ENCODE assay signal across 10 mouse cellular contexts in the genomic region with DNA sequence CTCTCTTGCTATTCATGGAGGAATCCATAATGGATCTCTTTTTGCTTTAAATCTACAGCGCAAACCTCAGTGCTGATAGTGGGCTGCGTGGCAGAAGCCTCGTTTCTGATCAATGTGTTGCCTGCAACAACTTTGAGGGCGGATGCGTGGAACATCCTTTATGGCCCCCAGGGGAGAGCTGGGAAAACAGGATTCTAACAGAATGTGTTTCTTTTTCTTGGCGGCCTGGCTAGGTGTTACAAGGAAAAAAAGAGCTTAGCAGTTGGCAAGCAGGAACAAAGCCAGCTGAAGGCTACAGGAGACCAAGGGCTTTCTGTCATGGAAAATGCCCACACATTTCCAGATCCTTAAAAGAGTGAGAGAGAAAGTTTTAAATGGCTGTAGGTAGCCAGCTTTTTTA. TPM values are rescaled to one million over a fixed set of nuclear protein-coding genes. Genes with fewer than 3 reads are reported as not detected.
DNase-seq lines count a peak whose midpoint lies in the region; ATAC-seq and TF ChIP-seq lines count a peak whose summit lies in the region.
"Had no signal": no experiment of that assay in that cellular context is flagged by ENCODE, and none has a peak within 500 bp of the region (broad histone marks: within the 10 kb centered on the region; RNA-seq: fewer than 3 reads in every experiment).

No protein-coding gene starts in this region.

- H3K4me2 ChIP-seq in hindbrain, embryonic 13.5 days, result no peak overlapping the region
- H3K4me2 ChIP-seq in hindbrain, embryonic 16.5 days (ENCODE audit: low read length), result no peak overlapping the region
- H3K4me2 ChIP-seq in midbrain, postnatal 0 days (ENCODE audit: low read depth, low read length, poor library complexity, severe bottlenecking), result no peak overlapping the region
- H3K4me2 ChIP-seq: lung, embryonic 15.5 days had no signal

- H3K9me3 ChIP-seq in hindbrain, embryonic 13.5 days, result no peaks in the 10 kb centered on the region
- H3K9me3 ChIP-seq in hindbrain, embryonic 16.5 days (ENCODE audit: control insufficient read depth, low read length), result no peaks in the 10 kb centered on the region
- H3K9me3 ChIP-seq in midbrain, postnatal 0 days (ENCODE audit: low read length), result no peaks in the 10 kb centered on the region
- H3K9me3 ChIP-seq: lung, embryonic 15.5 days had no signal

- H3K36me3 ChIP-seq in hindbrain, embryonic 13.5 days, result no peaks in the 10 kb centered on the region
- H3K36me3 ChIP-seq in hindbrain, embryonic 16.5 days (ENCODE audit: control insufficient read depth, insufficient read depth, low read length), result no peaks in the 10 kb centered on the region
- no peaks in the 10 kb centered on the region for H3K36me3 ChIP-seq in midbrain, postnatal 0 days (ENCODE audit: insufficient read depth, low read length)
- H3K36me3 ChIP-seq: lung, embryonic 15.5 days had no signal

- H3K27me3 ChIP-seq in hindbrain, embryonic 13.5 days, result no peaks in the 10 kb centered on the region
- no peaks in the 10 kb centered on the region for H3K27me3 ChIP-seq in hindbrain, embryonic 16.5 days (replicated peaks; ENCODE audit: control insufficient read depth, insufficient read depth, low read length)
- no peaks in the 10 kb centered on the region for H3K27me3 ChIP-seq in midbrain, postnatal 0 days (ENCODE audit: insufficient read depth, low read length)
- H3K27me3 ChIP-seq: lung, embryonic 15.5 days had no signal

- TF ChIP-seq POLR2A in cortical plate, adult 2 months (IDR thresholded peaks at IDR 0.05; ENCODE audit: extremely low read depth, insufficient read depth, low read length), result no peak

- no peak for TF ChIP-seq CTCF in cortical plate, adult 2 months (IDR thresholded peaks at IDR 0.05; ENCODE audit: extremely low read depth, insufficient read depth, low read length)
- TF ChIP-seq CTCF in midbrain, postnatal 0 days (IDR thresholded peaks at IDR 0.05), result no peak

- peak; percentile 16 to 46 for DNase-seq in layer of hippocampus, postnatal 14 days (ENCODE audit: low spot score in 2 of 2)
- peak; percentile 46 for DNase-seq in midbrain, postnatal 0 days (ENCODE audit: low spot score)
- DNase-seq in kidney, postnatal 25 days, result no peak

- H3K4me1 ChIP-seq in hindbrain, embryonic 13.5 days (replicated peaks), result peaks cover 20% of the 10 kb centered on the region
- no peaks in the 10 kb centered on the region; the same call in 1 of the 2 replicates for H3K4me1 ChIP-seq in hindbrain, embryonic 16.5 days (ENCODE audit: control insufficient read depth, insufficient read depth, low read depth, low read length)
- H3K4me1 ChIP-seq in cortical plate, adult 2 months (ENCODE audit: control insufficient read depth, insufficient read depth, low read length), result peaks cover 14% of the 10 kb centered on the region
- H3K4me1 ChIP-seq in midbrain, postnatal 0 days (ENCODE audit: insufficient read depth, low read length), result 0 out of 2 replicates have a peak, but pooled peaks cover 3% of the 10 kb centered on the region
- H3K4me1 ChIP-seq: lung, embryonic 15.5 days had no signal

- no peak overlapping the region for H3K4me3 ChIP-seq in hindbrain, embryonic 13.5 days
- H3K4me3 ChIP-seq in hindbrain, embryonic 16.5 days (ENCODE audit: low read length), result no peak overlapping the region
- H3K4me3 ChIP-seq in cortical plate, adult 2 months (ENCODE audit: insufficient read depth, low read length), result no peak overlapping the region
- no peak overlapping the region for H3K4me3 ChIP-seq in midbrain, postnatal 0 days (ENCODE audit: low read depth, low read length)
- H3K4me3 ChIP-seq: lung, embryonic 15.5 days had no signal

- 65% methylated on average over 6 of the region's 6 CpGs for WGBS in hindbrain, embryonic 13.5 days
- WGBS in hindbrain, embryonic 16.5 days, result 53% methylated on average over 6 of the region's 6 CpGs
- WGBS in midbrain, postnatal 0 days, result 34% methylated on average over 6 of the region's 6 CpGs

- no peak for ATAC-seq in hindbrain, embryonic 13.5 days (ENCODE audit: low FRiP score)
- no peak for ATAC-seq in hindbrain, embryonic 16.5 days
- ATAC-seq in midbrain, postnatal 0 days (ENCODE audit: low FRiP score), result no peak
- ATAC-seq in erythroid progenitor cell, adult 5-6 weeks (replicated peaks; ENCODE audit: low FRiP score, poor library complexity, severe bottlenecking), result no peak
- no peak for ATAC-seq in megakaryocyte progenitor cell, adult 5-6 weeks (replicated peaks; ENCODE audit: poor library complexity)

- H3K27ac ChIP-seq in hindbrain, embryonic 13.5 days, result peak overlapping the region; percentile 26; the same call in 1 of the 2 replicates
- H3K27ac ChIP-seq in hindbrain, embryonic 16.5 days (ENCODE audit: low read depth, low read length), result no peak overlapping the region
- H3K27ac ChIP-seq in cortical plate, adult 2 months (ENCODE audit: insufficient read depth, low read length), result 0 out of 2 replicates have a peak overlapping the region, but pooled peaks have one; percentile 24
- no peak overlapping the region for H3K27ac ChIP-seq in midbrain, postnatal 0 days (ENCODE audit: low read depth, low read length)
- H3K27ac ChIP-seq: lung, embryonic 15.5 days had no signal

- no peak overlapping the region for H3K9ac ChIP-seq in hindbrain, embryonic 13.5 days
- no peak overlapping the region for H3K9ac ChIP-seq in hindbrain, embryonic 16.5 days (ENCODE audit: low read depth, low read length)
- H3K9ac ChIP-seq in midbrain, postnatal 0 days (replicated peaks; ENCODE audit: low read length, poor library complexity, severe bottlenecking), result no peak overlapping the region
- H3K9ac ChIP-seq: lung, embryonic 15.5 days had no signal

RNA-seq across cellular contexts. Expression of a gene that starts 17.5 kb away (rescaled TPM):
- polyA plus RNA-seq in hindbrain, embryonic 13.5 days (2015; fragmentation: Nextera tagmentation; extraction: Ambion mirVana), result 0.19 TPM in 1 of 2 replicates, not detected in the other
- not detected in 2 replicates for polyA plus RNA-seq in hindbrain, embryonic 16.5 days (2015; fragmentation: Nextera tagmentation; extraction: Ambion mirVana)
- polyA plus RNA-seq in cortical plate, adult 2 months (2012; rRNA removed), result not detected in 2 replicates
- not detected for total RNA-seq in layer of hippocampus, postnatal 14 days (2021)
- not detected in 2 replicates for total RNA-seq in midbrain, postnatal 0 days (2014; rRNA removed)
- not detected in 2 replicates for polyA plus RNA-seq in midbrain, postnatal 0 days (2015; fragmentation: Nextera tagmentation; extraction: Ambion mirVana)
- 101 and 177 TPM in 2 replicates for total RNA-seq in erythroid progenitor cell, adult 5-6 weeks (2015; ENCODE audit: low replicate concordance)
- total RNA-seq in erythroid progenitor cell, adult 5-6 weeks (2017; ENCODE audit: low replicate concordance), result 56.2 and 62.5 TPM in 2 replicates
- 149 and 237 TPM in 2 replicates for total RNA-seq in megakaryocyte progenitor cell, adult 5-6 weeks (2015)
- total RNA-seq in megakaryocyte progenitor cell, adult 5-6 weeks (2017), result 92.7 and 139 TPM in 2 replicates
- total RNA-seq: heart, adult 8-10 months had no signal

Comparison
In these comparisons a context has a peak if more than half of its experiments do, and no peak if none do; other contexts are left out.
1. H3K27ac ChIP-seq: peak in hindbrain, embryonic 13.5 days (single experiment) and cortical plate, adult 2 months (single experiment); none in hindbrain, embryonic 16.5 days (single experiment) and midbrain, postnatal 0 days (single experiment).
2. DNase-seq: peak in layer of hippocampus, postnatal 14 days (2 of 2) and midbrain, postnatal 0 days (single experiment); none in kidney, postnatal 25 days (0 of 2).
3. RNA of a gene that starts 17.5 kb away (total RNA-seq): 92.7 to 237 TPM in megakaryocyte progenitor cell, adult 5-6 weeks and 56.2 to 177 TPM in erythroid progenitor cell, adult 5-6 weeks; not detected in midbrain, postnatal 0 days and not detected in layer of hippocampus, postnatal 14 days; every median in the first group is over 10 times any median in the second.